In the genomic region with DNA sequence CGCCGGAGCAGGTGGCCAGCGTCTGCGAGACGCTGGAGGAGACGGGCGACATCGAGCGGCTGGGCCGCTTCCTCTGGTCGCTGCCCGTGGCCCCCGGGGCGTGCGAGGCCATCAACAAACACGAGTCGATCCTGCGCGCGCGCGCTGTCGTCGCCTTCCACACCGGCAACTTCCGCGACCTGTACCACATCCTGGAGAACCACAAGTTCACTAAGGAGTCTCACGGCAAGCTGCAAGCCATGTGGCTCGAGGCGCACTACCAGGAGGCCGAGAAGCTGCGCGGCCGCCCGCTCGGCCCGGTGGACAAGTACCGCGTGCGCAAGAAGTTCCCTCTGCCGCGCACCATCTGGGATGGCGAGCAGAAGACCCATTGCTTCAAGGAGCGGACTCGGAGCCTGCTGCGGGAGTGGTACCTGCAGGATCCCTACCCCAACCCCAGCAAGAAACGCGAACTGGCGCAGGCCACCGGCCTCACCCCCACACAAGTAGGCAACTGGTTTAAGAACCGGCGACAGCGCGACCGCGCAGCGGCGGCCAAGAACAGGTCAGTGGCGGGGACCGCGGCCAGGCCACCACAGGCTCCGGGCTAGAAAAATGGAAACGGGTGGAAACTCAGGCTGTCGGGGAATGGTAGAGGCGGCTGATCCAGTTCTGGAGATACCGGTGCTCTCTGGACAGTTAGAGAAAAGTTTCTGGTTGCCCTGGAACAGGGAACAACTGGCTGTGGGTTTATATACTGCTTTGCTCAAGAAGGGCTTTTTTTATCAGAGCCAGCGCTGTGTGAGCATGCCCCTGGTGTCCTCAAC, we compare ENCODE assay signal across 9 mouse cellular contexts. TPM values are rescaled to one million over a fixed set of nuclear protein-coding genes. Genes with fewer than 3 reads are reported as not detected.
DNase-seq lines count a peak whose midpoint lies in the region; ATAC-seq and TF ChIP-seq lines count a peak whose summit lies in the region.
"Had no signal": no experiment of that assay in that cellular context is flagged by ENCODE, and none has a peak within 500 bp of the region (broad histone marks: within the 10 kb centered on the region; RNA-seq: fewer than 3 reads in every experiment).

No protein-coding gene starts in this region.

- no peak overlapping the region for H3K9ac ChIP-seq in heart, adult 2 months (ENCODE audit: low read depth, low read length)
- no peak overlapping the region for H3K9ac ChIP-seq in hindbrain, embryonic 11.5 days (ENCODE audit: low read depth, low read length)
- peak overlapping the region; percentile 41 for H3K9ac ChIP-seq in midbrain, embryonic 11.5 days (ENCODE audit: low read length)

- H3K4me2 ChIP-seq in hindbrain, embryonic 11.5 days (replicated peaks; ENCODE audit: low read depth, low read length), result peak overlapping the region; percentile 29
- peak overlapping the region; percentile 51 for H3K4me2 ChIP-seq in midbrain, embryonic 11.5 days

- peaks cover 39% of the 10 kb centered on the region for H3K27me3 ChIP-seq in heart, adult 2 months (ENCODE audit: control insufficient read depth, insufficient read depth, low read length)
- peaks cover 89% of the 10 kb centered on the region for H3K27me3 ChIP-seq in hindbrain, embryonic 11.5 days (ENCODE audit: control insufficient read depth, insufficient read depth, low read length)
- H3K27me3 ChIP-seq in midbrain, embryonic 11.5 days (ENCODE audit: control insufficient read depth, insufficient read depth, low read length), result peaks cover 93% of the 10 kb centered on the region

- TF ChIP-seq EP300 in heart, adult 2 months (IDR thresholded peaks at IDR 0.05; ENCODE audit: insufficient read depth, low read depth, low read length), result no peak

- intact Hi-C loops in heart, adult 2 months (cut with DNase I), result no loop called here
- intact Hi-C loops in left cerebral cortex, postnatal 4 days (cut with DNase I), result no loop called here

- H3K79me2 ChIP-seq in heart, adult 2 months (replicated peaks; ENCODE audit: control insufficient read depth, insufficient read depth, low read length), result no peaks in the 10 kb centered on the region

- H3K36me3 ChIP-seq in heart, adult 2 months (ENCODE audit: control insufficient read depth, insufficient read depth, low read length), result no peaks in the 10 kb centered on the region
- H3K36me3 ChIP-seq in hindbrain, embryonic 11.5 days (ENCODE audit: control insufficient read depth, insufficient read depth, low read length), result no peaks in the 10 kb centered on the region
- H3K36me3 ChIP-seq in midbrain, embryonic 11.5 days (ENCODE audit: control insufficient read depth, insufficient read depth, low read length), result no peaks in the 10 kb centered on the region

- no peaks in the 10 kb centered on the region for H3K9me3 ChIP-seq in hindbrain, embryonic 11.5 days (ENCODE audit: control insufficient read depth, low read length)
- no peaks in the 10 kb centered on the region for H3K9me3 ChIP-seq in midbrain, embryonic 11.5 days (ENCODE audit: control insufficient read depth, low read length)

- no peak for TF ChIP-seq CTCF in heart, adult 2 months (IDR thresholded peaks at IDR 0.05)

- H3K4me1 ChIP-seq in heart, adult 2 months (ENCODE audit: control insufficient read depth, insufficient read depth, low read length), result no peaks in the 10 kb centered on the region
- peaks cover 4% of the 10 kb centered on the region; the same call in 1 of the 2 replicates for H3K4me1 ChIP-seq in hindbrain, embryonic 11.5 days (replicated peaks; ENCODE audit: control insufficient read depth, insufficient read depth, low read length)
- H3K4me1 ChIP-seq in midbrain, embryonic 11.5 days (ENCODE audit: control insufficient read depth, insufficient read depth, low read length), result peaks cover 22% of the 10 kb centered on the region

- peak; percentile 78 for DNase-seq in heart, adult 11 months
- DNase-seq in heart, adult 2 months, result no peak
- DNase-seq in MN1 (ENCODE audit: low spot score), result peak; percentile 36
- DNase-seq in hindbrain, embryonic 11.5 days (ENCODE audit: low spot score), result peak; percentile 73
- peak; percentile 97 for DNase-seq in midbrain, embryonic 11.5 days (ENCODE audit: low spot score, missing footprints)
- DNase-seq in frontal cortex, postnatal 25 days (ENCODE audit: low spot score in 2 of 2), result no peak
- no peak for DNase-seq in left cerebral cortex, postnatal 4 days
- DNase-seq in thymus, postnatal 10 days (ENCODE audit: low spot score in 2 of 2), result no peak
- DNase-seq: right cerebral cortex, postnatal 25 days had no signal

- H3K27ac ChIP-seq in heart, adult 2 months, result no peak overlapping the region
- H3K27ac ChIP-seq in hindbrain, embryonic 11.5 days (ENCODE audit: low read depth, low read length), result no peak overlapping the region
- peak overlapping the region; percentile 59 for H3K27ac ChIP-seq in midbrain, embryonic 11.5 days (ENCODE audit: low read depth, low read length)

- H3K4me3 ChIP-seq in heart, adult 2 months, result no peak overlapping the region
- H3K4me3 ChIP-seq in hindbrain, embryonic 11.5 days (ENCODE audit: low read depth, low read length), result no peak overlapping the region
- H3K4me3 ChIP-seq in midbrain, embryonic 11.5 days (ENCODE audit: low read depth, low read length), result peak overlapping the region; percentile 37

- WGBS in heart, adult 2 months, result 2% methylated on average over 67 of the region's 67 CpGs
- under 1% methylated on average over 67 of the region's 67 CpGs for WGBS in hindbrain, embryonic 11.5 days
- 1% methylated on average over 67 of the region's 67 CpGs for WGBS in midbrain, embryonic 11.5 days

- no peak for TF ChIP-seq POLR2A in heart, adult 2 months (IDR thresholded peaks at IDR 0.05; ENCODE audit: insufficient read depth, low read depth, low read length)

- ATAC-seq in hindbrain, embryonic 11.5 days (ENCODE audit: low FRiP score), result no peak
- no peak for ATAC-seq in midbrain, embryonic 11.5 days (ENCODE audit: low FRiP score)

RNA-seq across cellular contexts. Expression of gene Six3, which starts 8.3 kb away (rescaled TPM):
- not detected for total RNA-seq in heart, adult 2 months (2021)
- polyA plus RNA-seq in heart, adult 2 months (2012; rRNA removed), result 0.06 TPM in 1 of 2 replicates, not detected in the other
- 0.09 and 0.18 TPM in 2 replicates for polyA plus RNA-seq in hindbrain, embryonic 11.5 days (2014; fragmentation: Nextera tagmentation; extraction: Ambion mirVana)
- 6.7 and 10.7 TPM in 2 replicates for polyA plus RNA-seq in midbrain, embryonic 11.5 days (2014; fragmentation: Nextera tagmentation; extraction: Ambion mirVana)
- 1 to 10 TPM; 2.4 to 6.4 TPM for total RNA-seq in left cerebral cortex, postnatal 4 days (2021)

Comparison
In these comparisons a context has a peak if more than half of its experiments do, and no peak if none do; other contexts are left out.
1. DNase-seq: peak in heart, adult 11 months (single experiment), MN1 (single experiment), hindbrain, embryonic 11.5 days (single experiment) and midbrain, embryonic 11.5 days (single experiment); none in heart, adult 2 months (0 of 2), frontal cortex, postnatal 25 days (0 of 2), left cerebral cortex, postnatal 4 days (single experiment) and thymus, postnatal 10 days (0 of 2).